Mouse (Mus musculus) MEL (cell line): ENCODE results near the gene Plk2.

ENCODE experiments used
- CHD2 ChIP-seq: IDR thresholded peaks from 2 replicates; pipeline ENCODE4 v1.6.1; 2011; ENCODE audit warnings: low read length, improper control_type of control experiment
- CTCF ChIP-seq, 3 experiments: IDR thresholded peaks in 2 of 3; conservative IDR thresholded peaks in 1 of 3; 2 replicates each; pipeline ENCODE4 v1.5.1; 2011 to 2012; ENCODE audit warnings: low read length in 3 of 3, low read depth in 2 of 3, mild to moderate bottlenecking in 2 of 3, improper control_type of control experiment in 1 of 3, inconsistent platforms in 1 of 3, mixed read lengths in 1 of 3, moderate library complexity in 1 of 3; ENCODE audit not compliant: control insufficient read depth in 1 of 3, insufficient read depth in 1 of 3, poor library complexity in 1 of 3, severe bottlenecking in 1 of 3
- EP300 ChIP-seq, 2 experiments: IDR thresholded peaks; 2 replicates each; pipeline ENCODE4 v1.6.1; 2011; ENCODE audit warnings: improper control_type of control experiment in 2 of 2, low read length in 2 of 2, low read depth in 1 of 2, mild to moderate bottlenecking in 1 of 2
- HCFC1 ChIP-seq: IDR thresholded peaks from 2 replicates; pipeline ENCODE4 v1.6.1; 2012; ENCODE audit warnings: low read depth, mild to moderate bottlenecking, inconsistent platforms, low read length, improper control_type of control experiment, moderate library complexity
- JUND ChIP-seq: IDR thresholded peaks from 2 replicates; pipeline ENCODE4 v1.6.1; 2011; ENCODE audit warnings: low read depth, mild to moderate bottlenecking, improper control_type of control experiment, low read length
- MAFK ChIP-seq: IDR thresholded peaks from 2 replicates; pipeline ENCODE4 v1.6.1; 2011; ENCODE audit warnings: low read depth, mild to moderate bottlenecking, low read length, improper control_type of control experiment, borderline replicate concordance
- MXI1 ChIP-seq: IDR thresholded peaks from 2 replicates; pipeline ENCODE4 v1.6.1; 2011; ENCODE audit warnings: mild to moderate bottlenecking, low read depth, low read length, improper control_type of control experiment
- MYC ChIP-seq: IDR thresholded peaks from 2 replicates; pipeline ENCODE4 v1.6.1; 2011; ENCODE audit warnings: low read depth, mild to moderate bottlenecking, low read length, improper control_type of control experiment, moderate library complexity
- NELFE ChIP-seq: IDR thresholded peaks from 2 replicates; pipeline ENCODE4 v1.6.1; 2011; ENCODE audit warnings: low read depth, low read length, improper control_type of control experiment
- POLR2A ChIP-seq, 2 experiments: IDR thresholded peaks; 2 replicates each; pipeline ENCODE4 v1.6.1; 2011 to 2012; ENCODE audit warnings: low read length in 2 of 2, mild to moderate bottlenecking in 2 of 2, control low read depth in 1 of 2, improper control_type of control experiment in 1 of 2, low read depth in 1 of 2, moderate library complexity in 1 of 2; ENCODE audit not compliant: control insufficient read depth in 1 of 2, insufficient read depth in 1 of 2, poor library complexity in 1 of 2
- TAL1 ChIP-seq: IDR thresholded peaks from 2 replicates; pipeline ENCODE4 v1.6.1; 2012; ENCODE audit warnings: mild to moderate bottlenecking, inconsistent platforms, low read length, moderate library complexity, mixed read lengths
- TBP ChIP-seq: IDR thresholded peaks from 2 replicates; pipeline ENCODE4 v1.8.0; 2011; ENCODE audit warnings: low read depth, low read length, improper control_type of control experiment
- ZC3H11A ChIP-seq: IDR thresholded peaks from 2 replicates; pipeline ENCODE4 v1.6.1; 2012; ENCODE audit warnings: low read depth, mild to moderate bottlenecking, inconsistent platforms, low read length, improper control_type of control experiment
- ZKSCAN1 ChIP-seq: IDR thresholded peaks from 2 replicates; pipeline ENCODE4 v1.6.1; 2012; ENCODE audit warnings: low read depth, mild to moderate bottlenecking, inconsistent platforms, low read length, improper control_type of control experiment, moderate library complexity

DNA sequence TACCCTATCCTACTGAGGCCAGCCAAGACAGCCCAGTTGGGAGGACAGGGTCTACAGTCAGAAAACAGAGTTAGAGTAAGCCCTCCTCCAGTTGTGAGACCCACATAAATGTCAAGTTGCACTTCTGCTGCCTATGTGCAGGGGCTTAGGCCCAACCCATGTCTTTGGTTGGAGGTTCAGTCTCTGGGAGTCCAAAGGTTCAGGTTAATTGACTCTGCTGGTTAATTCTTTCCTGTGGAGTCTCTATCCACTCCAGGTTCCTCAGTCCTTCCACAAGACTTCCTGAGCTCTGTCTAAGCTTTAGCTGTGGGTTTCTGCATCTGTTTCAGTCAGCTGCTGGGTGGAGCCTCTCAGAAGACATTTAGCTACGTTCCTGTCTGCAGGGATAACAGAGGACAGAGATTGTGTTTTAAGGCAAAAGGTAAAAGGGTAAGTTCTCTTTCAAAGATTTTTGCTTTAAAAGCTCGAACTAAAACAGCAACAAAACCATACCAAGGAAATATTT lies 37.3 kb downstream of the Plk2 start:
- TF ChIP-seq MXI1 (no peak), NELFE (no peak), TBP (no peak), POLR2A (IDR thresholded peaks at IDR 0.05; ENCODE audit: control insufficient read depth in 1 of 2, insufficient read depth in 1 of 2, low read depth in 1 of 2, low read length in 2 of 2, poor library complexity in 1 of 2) (no peak), CTCF (IDR thresholded peaks at IDR 0.05 in 2 of 3, conservative IDR thresholded peaks at IDR 0.05 in 1 of 3; ENCODE audit: control insufficient read depth in 1 of 3, insufficient read depth in 1 of 3, low read depth in 2 of 3, low read length in 3 of 3, poor library complexity in 1 of 3, severe bottlenecking in 1 of 3) (no peak), HCFC1 (no peak), ZC3H11A (no peak), MYC (no peak), JUND (no peak), EP300 (IDR thresholded peaks at IDR 0.05; ENCODE audit: low read depth in 1 of 2, low read length in 2 of 2) (no peak), TAL1 (no peak), CHD2 (no peak), ZKSCAN1 (no peak), MAFK (no peak)
